Mouse (Mus musculus) MEL (cell line): ENCODE measurements around the gene Rin2. TPM values are rescaled to one million over a fixed set of nuclear protein-coding genes. Genes with fewer than 3 reads are reported as not detected.

Experiments used
- DNase-seq: peaks from one replicate; pipeline ENCODE4 v3.0.0; 2011; ENCODE audit warnings: low read depth, low spot score
- H3K27ac ChIP-seq: 2 replicates; pipeline ENCODE4 v1.5.1; 2012; ENCODE audit warnings: low read depth, mild to moderate bottlenecking, control low read depth, low read length, moderate library complexity; ENCODE audit not compliant: control insufficient read depth
- H3K27me3 ChIP-seq, 2 experiments: fragments of 150-350 bp in 1 of 2; sonication (generic) in 1 of 2; 2 replicates each; pipeline ENCODE4 v1.6.1; 2012; ENCODE audit warnings: low read length in 2 of 2, mild to moderate bottlenecking in 2 of 2, improper control_type of control experiment in 1 of 2, moderate library complexity in 1 of 2; ENCODE audit not compliant: insufficient read depth in 2 of 2, control insufficient read depth in 1 of 2
- H3K36me3 ChIP-seq, 2 experiments: 2 replicates each; pipeline ENCODE4 v1.6.1; 2012 to 2014; ENCODE audit warnings: low read length in 2 of 2, improper control_type of control experiment in 1 of 2, inconsistent platforms in 1 of 2, mild to moderate bottlenecking in 1 of 2; ENCODE audit not compliant: insufficient read depth in 2 of 2, control insufficient read depth in 1 of 2
- H3K4me1 ChIP-seq, 2 experiments: fragments of 150-350 bp in 1 of 2; sonication (generic) in 1 of 2; 2 replicates each; pipeline ENCODE4 v1.6.1; 2012; ENCODE audit warnings: low read length in 2 of 2, improper control_type of control experiment in 1 of 2, mild to moderate bottlenecking in 1 of 2; ENCODE audit not compliant: insufficient read depth in 2 of 2, control insufficient read depth in 1 of 2
- H3K4me3 ChIP-seq, 2 experiments: fragments of 150-350 bp in 1 of 2; sonication (generic) in 1 of 2; 2 replicates each; pipeline ENCODE4 v1.5.1; 2012; ENCODE audit warnings: low read depth in 2 of 2, low read length in 2 of 2, mild to moderate bottlenecking in 2 of 2, moderate library complexity in 2 of 2, control low read depth in 1 of 2, improper control_type of control experiment in 1 of 2; ENCODE audit not compliant: control insufficient read depth in 1 of 2, insufficient read depth in 1 of 2
- H3K79me2 ChIP-seq: 2 replicates; pipeline ENCODE4 v1.6.1; 2012; ENCODE audit warnings: mild to moderate bottlenecking, low read length, moderate library complexity; ENCODE audit not compliant: control insufficient read depth, poor library complexity, insufficient read depth
- H3K9ac ChIP-seq: 2 replicates; pipeline ENCODE4 v1.6.1; 2012; ENCODE audit warnings: low read depth, mild to moderate bottlenecking, control low read depth, low read length, moderate library complexity; ENCODE audit not compliant: control insufficient read depth, poor library complexity, severe bottlenecking
- H3K9me3 ChIP-seq: fragments of 150-350 bp; sonication (generic); replicated peaks from 2 replicates; pipeline ENCODE4 v1.6.1; 2012; ENCODE audit warnings: mild to moderate bottlenecking, low read length, improper control_type of control experiment, moderate library complexity; ENCODE audit not compliant: insufficient read depth
- CHD1 ChIP-seq: IDR thresholded peaks from 2 replicates; pipeline ENCODE4 v1.6.1; 2012; ENCODE audit warnings: low read depth, mild to moderate bottlenecking, inconsistent platforms, low read length, improper control_type of control experiment
- ELF1 ChIP-seq: IDR thresholded peaks from 2 replicates; pipeline ENCODE4 v1.6.1; 2014; ENCODE audit warnings: low read depth, mild to moderate bottlenecking, inconsistent platforms, low read length, improper control_type of control experiment, moderate library complexity
- EP300 ChIP-seq, 2 experiments: IDR thresholded peaks; 2 replicates each; pipeline ENCODE4 v1.6.1; 2011; ENCODE audit warnings: improper control_type of control experiment in 2 of 2, low read length in 2 of 2, low read depth in 1 of 2, mild to moderate bottlenecking in 1 of 2
- GABPA ChIP-seq: IDR thresholded peaks from 2 replicates; pipeline ENCODE4 v1.6.1; 2012; ENCODE audit warnings: low read depth, mild to moderate bottlenecking, inconsistent platforms, low read length, improper control_type of control experiment, moderate library complexity
- HCFC1 ChIP-seq: IDR thresholded peaks from 2 replicates; pipeline ENCODE4 v1.6.1; 2012; ENCODE audit warnings: low read depth, mild to moderate bottlenecking, inconsistent platforms, low read length, improper control_type of control experiment, moderate library complexity
- JUND ChIP-seq: IDR thresholded peaks from 2 replicates; pipeline ENCODE4 v1.6.1; 2011; ENCODE audit warnings: low read depth, mild to moderate bottlenecking, improper control_type of control experiment, low read length
- MAFK ChIP-seq: IDR thresholded peaks from 2 replicates; pipeline ENCODE4 v1.6.1; 2011; ENCODE audit warnings: low read depth, mild to moderate bottlenecking, low read length, improper control_type of control experiment, borderline replicate concordance
- MAZ ChIP-seq: IDR thresholded peaks from 2 replicates; pipeline ENCODE4 v1.6.1; 2012; ENCODE audit warnings: low read depth, mild to moderate bottlenecking, inconsistent platforms, low read length, improper control_type of control experiment
- MYC ChIP-seq: IDR thresholded peaks from 2 replicates; pipeline ENCODE4 v1.6.1; 2011; ENCODE audit warnings: low read depth, mild to moderate bottlenecking, low read length, improper control_type of control experiment, moderate library complexity
- NELFE ChIP-seq: IDR thresholded peaks from 2 replicates; pipeline ENCODE4 v1.6.1; 2011; ENCODE audit warnings: low read depth, low read length, improper control_type of control experiment
- POLR2A ChIP-seq, 2 experiments: IDR thresholded peaks; 2 replicates each; pipeline ENCODE4 v1.6.1; 2011 to 2012; ENCODE audit warnings: low read length in 2 of 2, mild to moderate bottlenecking in 2 of 2, control low read depth in 1 of 2, improper control_type of control experiment in 1 of 2, low read depth in 1 of 2, moderate library complexity in 1 of 2; ENCODE audit not compliant: control insufficient read depth in 1 of 2, insufficient read depth in 1 of 2, poor library complexity in 1 of 2
- POLR2AphosphoS2 ChIP-seq: IDR thresholded peaks from 2 replicates; pipeline ENCODE4 v1.6.1; 2011; ENCODE audit warnings: low read length, improper control_type of control experiment
- RCOR1 ChIP-seq: IDR thresholded peaks from 2 replicates; pipeline ENCODE4 v1.6.1; 2012; ENCODE audit warnings: low read depth, mild to moderate bottlenecking, inconsistent platforms, low read length, improper control_type of control experiment
- SIN3A ChIP-seq: IDR thresholded peaks from 2 replicates; pipeline ENCODE4 v1.6.1; 2012; ENCODE audit warnings: low read length, improper control_type of control experiment, inconsistent platforms
- TAL1 ChIP-seq: IDR thresholded peaks from 2 replicates; pipeline ENCODE4 v1.6.1; 2012; ENCODE audit warnings: mild to moderate bottlenecking, inconsistent platforms, low read length, moderate library complexity, mixed read lengths
- TBP ChIP-seq: IDR thresholded peaks from 2 replicates; pipeline ENCODE4 v1.8.0; 2011; ENCODE audit warnings: low read depth, low read length, improper control_type of control experiment
- USF1 ChIP-seq: IDR thresholded peaks from 2 replicates; pipeline ENCODE4 v1.6.1; 2014; ENCODE audit warnings: low read depth, mild to moderate bottlenecking, inconsistent platforms, low read length, improper control_type of control experiment, moderate library complexity
- USF2 ChIP-seq, 2 experiments: IDR thresholded peaks; 2 replicates each; pipeline ENCODE4 v1.6.1; 2011 to 2012; ENCODE audit warnings: improper control_type of control experiment in 2 of 2, low read length in 2 of 2, borderline replicate concordance in 1 of 2, inconsistent platforms in 1 of 2, low read depth in 1 of 2, mild to moderate bottlenecking in 1 of 2; ENCODE audit not compliant: insufficient read depth in 1 of 2
- ZKSCAN1 ChIP-seq: IDR thresholded peaks from 2 replicates; pipeline ENCODE4 v1.6.1; 2012; ENCODE audit warnings: low read depth, mild to moderate bottlenecking, inconsistent platforms, low read length, improper control_type of control experiment, moderate library complexity
- ZMIZ1 ChIP-seq: IDR thresholded peaks from 2 replicates; pipeline ENCODE4 v1.6.1; 2012; ENCODE audit warnings: low read depth, mild to moderate bottlenecking, inconsistent platforms, low read length, improper control_type of control experiment, moderate library complexity
- polyA plus RNA-seq, 2 experiments: library from polyadenylated mRNA; stranded (reverse) in 1 of 2; unstranded in 1 of 2; fragments of >175 nt in 1 of 2; fragments of >200 nt in 1 of 2; gene quantifications; 2 replicates each; pipeline versions ENCODE4 v1.2.1 to v1.2.4; 2012; ENCODE audit warnings: low replicate concordance in 2 of 2, low read depth in 1 of 2; ENCODE audit not compliant: insufficient read length in 2 of 2, insufficient read depth in 1 of 2, missing spikeins in 1 of 2
- total RNA-seq: library from RNA; depleted of rRNA; stranded (reverse); fragments of 300-350 nt; gene quantifications from 2 replicates; pipeline ENCODE4 v1.2.3, GENCODE M21; 2012

Rin2 gene
- total and polyA plus RNA-seq, 3 experiments, result 0.01 TPM; not detected in 2

DNA sequence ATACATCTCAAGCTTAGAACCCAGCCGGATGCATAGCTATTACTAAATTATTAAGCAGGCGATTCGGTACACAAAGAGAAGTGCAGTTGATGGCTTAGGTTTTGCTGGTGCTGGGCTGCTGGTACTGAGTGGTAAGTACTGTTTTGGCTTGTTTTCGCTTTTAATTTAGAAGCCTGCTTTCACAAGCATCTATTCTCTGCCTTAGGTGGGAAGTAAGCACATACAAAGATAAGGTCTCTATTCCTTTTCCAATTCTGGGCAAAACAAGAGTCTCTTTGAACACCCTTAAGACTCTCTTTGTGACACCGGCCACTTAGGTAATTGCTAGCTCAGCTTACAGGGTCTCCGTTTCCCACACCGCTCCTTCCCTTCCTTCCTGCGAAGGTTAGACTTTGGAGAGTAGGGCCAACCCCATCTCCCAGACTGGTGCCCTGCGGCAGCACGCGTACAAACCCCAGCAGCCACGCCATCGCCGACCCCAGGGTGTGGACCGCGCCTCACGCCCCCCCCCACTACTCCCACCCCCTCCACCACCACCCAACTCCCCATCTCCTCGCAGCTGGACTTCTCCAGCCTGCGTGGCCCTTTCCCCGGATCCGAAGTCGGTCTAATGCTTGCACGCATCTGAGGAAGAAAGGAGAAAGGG is 396 bp upstream of the Rin2 start:
- no peaks in the 10 kb centered on the region for H3K27me3 ChIP-seq
- no peaks in the 10 kb centered on the region for H3K9me3 ChIP-seq
- DNase-seq, result no peak
- no peaks in the 10 kb centered on the region for H3K36me3 ChIP-seq
- H3K4me3 ChIP-seq, result no peak overlapping the region
- no peak for TF ChIP-seq USF1
- no peak for TF ChIP-seq ELF1
- H3K79me2 ChIP-seq, result no peaks in the 10 kb centered on the region
- H3K27ac ChIP-seq, result no peak overlapping the region
- no peak overlapping the region for H3K9ac ChIP-seq
- H3K4me1 ChIP-seq, result no peaks in the 10 kb centered on the region

DNA sequence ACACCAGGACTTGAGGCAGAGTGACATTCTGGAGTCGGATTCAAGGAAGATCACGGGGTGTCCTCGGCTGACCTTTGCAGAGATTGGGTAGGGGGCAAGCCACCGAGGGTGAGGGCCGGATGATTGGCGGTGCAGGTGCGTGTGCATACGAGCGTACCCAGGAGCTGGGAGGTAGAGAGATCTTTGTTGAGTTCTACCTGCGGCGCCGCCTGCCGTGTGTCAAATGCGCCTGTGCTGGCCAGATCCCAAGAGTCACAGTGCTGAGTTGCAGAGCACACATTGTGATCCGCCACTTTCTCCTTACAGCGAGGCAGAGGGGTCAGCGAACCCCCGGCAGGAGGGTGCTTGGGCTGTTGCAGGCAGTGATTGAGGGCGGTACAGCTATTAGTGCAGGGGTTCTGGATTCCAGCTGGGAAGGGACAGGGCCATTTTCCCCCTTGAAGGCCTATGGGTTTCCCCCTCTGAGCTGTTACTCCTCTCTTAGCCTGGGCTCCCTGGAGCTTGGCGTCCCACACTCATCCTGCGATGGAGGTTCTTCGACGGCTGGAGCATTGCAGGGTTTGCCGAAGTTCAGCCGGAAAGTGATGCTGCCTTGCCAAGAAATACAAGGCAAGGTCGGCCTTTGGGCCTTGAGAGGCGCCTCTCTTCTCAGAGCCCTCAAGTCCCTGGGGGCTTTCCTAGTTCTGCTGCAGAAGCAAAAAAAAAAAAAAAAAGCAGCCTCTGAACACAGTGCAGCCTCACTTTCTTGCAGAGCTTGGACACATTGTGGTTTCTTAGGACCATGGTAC is 935 bp downstream of the Rin2 start:
- Histone ChIP-seq H3K4me3 (no peak overlapping the region), H3K9ac (no peak overlapping the region), H3K27me3 (no peaks in the 10 kb centered on the region), H3K9me3 (no peaks in the 10 kb centered on the region), H3K79me2 (no peaks in the 10 kb centered on the region), H3K4me1 (no peaks in the 10 kb centered on the region), H3K36me3 (no peaks in the 10 kb centered on the region), H3K27ac (no peak overlapping the region)
- DNase-seq, result no peak
- TF ChIP-seq JUND (no peak), NELFE (no peak), MAFK (no peak), TAL1 (no peak), TBP (no peak), USF2 (IDR thresholded peaks at IDR 0.05; ENCODE audit: borderline replicate concordance in 1 of 2, insufficient read depth in 1 of 2, low read depth in 1 of 2, low read length in 2 of 2) (no peak), SIN3A (no peak), MYC (no peak), USF1 (no peak), GABPA (no peak), POLR2A (IDR thresholded peaks at IDR 0.05; ENCODE audit: control insufficient read depth in 1 of 2, insufficient read depth in 1 of 2, low read depth in 1 of 2, low read length in 2 of 2, poor library complexity in 1 of 2) (no peak), HCFC1 (no peak), MAZ (no peak), RCOR1 (no peak), CHD1 (no peak), EP300 (IDR thresholded peaks at IDR 0.05; ENCODE audit: low read depth in 1 of 2, low read length in 2 of 2) (no peak), POLR2AphosphoS2 (no peak), ZKSCAN1 (no peak), ZMIZ1 (no peak)
